Mouse (Mus musculus) cerebellum, adult 9-11 months (tissue): Measurements from ENCODE around the gene Plch2.

ENCODE experiments used
- DNase-seq: peaks from one replicate; pipeline ENCODE4 v3.0.0; 2022

Gene Plch2

DNA sequence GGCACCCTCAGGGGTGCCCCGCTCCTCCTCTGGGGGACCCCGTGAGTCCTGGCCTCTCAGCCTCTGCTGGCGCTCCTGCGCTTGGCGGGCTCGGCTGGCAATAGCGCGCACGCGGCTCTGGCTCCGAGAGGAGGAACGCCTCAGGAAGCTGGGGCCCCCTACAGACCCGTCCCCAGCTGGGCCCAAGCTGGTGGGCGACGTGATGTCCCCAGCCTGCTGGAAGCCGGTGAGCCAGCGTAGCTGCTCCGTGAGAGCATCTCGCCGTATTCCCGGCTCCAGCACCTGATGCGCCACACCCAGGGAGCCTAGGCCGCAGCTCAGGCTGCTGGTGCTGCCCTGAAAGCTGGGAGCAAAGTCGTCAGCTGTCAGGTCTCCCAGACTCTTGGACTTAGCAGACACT is 72.8 kb downstream of the Plch2 start:
- DNase-seq: no peak

DNA sequence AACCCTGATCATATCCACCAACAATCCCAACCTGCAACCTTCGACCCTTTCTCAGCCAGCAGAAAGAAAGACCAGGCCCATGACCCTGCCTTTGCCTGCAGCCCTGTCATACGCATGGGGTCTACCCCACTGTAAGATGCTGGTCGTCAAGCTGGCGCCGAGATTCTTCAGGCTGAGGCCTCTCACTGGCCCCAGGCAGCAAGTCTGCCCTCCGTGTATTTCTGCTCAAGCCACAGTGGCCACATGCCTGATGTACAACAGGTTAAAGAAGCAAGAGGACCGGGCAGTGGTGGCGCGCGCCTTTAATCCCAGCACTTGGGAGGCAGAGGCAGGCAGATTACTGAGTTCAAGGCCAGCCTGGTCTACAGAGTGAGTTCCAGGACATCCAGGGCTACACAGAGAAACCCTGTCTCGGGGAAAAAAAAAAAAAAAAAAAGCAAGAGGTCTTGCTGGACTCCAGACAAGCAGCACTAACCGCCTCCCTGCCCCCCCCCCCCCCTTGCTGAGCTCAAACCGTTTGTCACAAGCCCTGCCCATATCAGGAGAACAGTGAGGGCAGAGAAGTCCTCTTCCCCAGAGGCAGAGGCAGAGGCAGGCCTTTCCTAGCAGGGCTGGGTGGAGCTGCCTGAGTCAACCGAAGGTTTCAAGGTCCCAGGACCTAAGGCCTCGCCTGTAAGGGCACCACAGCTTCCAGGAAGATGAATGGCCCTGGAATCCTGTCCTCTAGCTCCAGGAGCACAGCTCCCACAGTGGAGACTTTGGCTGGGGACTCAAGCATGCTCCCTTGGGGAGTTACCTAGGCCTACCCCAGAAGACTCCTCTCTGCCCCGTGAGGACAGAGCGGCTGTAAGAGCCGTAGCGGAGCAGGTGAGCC is 74.1 kb downstream of the Plch2 start:
- no peak for DNase-seq

GRCm38 (mm10) chr4:154981530-154981929 is 75.1 kb downstream of the Plch2 start:
- DNase-seq: peak; percentile 75

GRCm38 (mm10) chr4:154981076-154981475 is 75.5 kb downstream of the Plch2 start:
- no peak for DNase-seq

DNA sequence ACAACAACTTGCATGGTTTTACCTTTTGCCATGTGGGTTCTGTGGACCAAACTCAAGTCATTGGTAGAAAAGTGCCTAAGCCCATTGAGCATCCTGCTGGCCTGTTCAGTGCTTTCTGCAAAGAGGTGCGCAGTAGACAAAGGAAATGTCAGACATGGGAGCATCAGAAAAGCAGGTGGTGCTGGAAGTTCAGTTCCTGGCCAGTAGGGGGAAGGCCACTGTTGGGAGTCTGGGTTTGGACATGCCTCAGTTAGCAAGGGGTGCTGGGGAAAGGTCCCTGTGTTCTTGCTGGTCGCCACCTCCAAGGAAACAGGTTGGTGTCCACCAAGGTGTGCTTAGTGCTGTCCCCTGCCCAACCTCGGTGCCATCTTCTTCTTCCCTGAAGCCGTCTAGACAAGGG is 76.5 kb downstream of the Plch2 start:
- DNase-seq: no peak

GRCm38 (mm10) chr4:154974163-154974611 is 82.4 kb downstream of the Plch2 start:
- no peak for DNase-seq

DNA sequence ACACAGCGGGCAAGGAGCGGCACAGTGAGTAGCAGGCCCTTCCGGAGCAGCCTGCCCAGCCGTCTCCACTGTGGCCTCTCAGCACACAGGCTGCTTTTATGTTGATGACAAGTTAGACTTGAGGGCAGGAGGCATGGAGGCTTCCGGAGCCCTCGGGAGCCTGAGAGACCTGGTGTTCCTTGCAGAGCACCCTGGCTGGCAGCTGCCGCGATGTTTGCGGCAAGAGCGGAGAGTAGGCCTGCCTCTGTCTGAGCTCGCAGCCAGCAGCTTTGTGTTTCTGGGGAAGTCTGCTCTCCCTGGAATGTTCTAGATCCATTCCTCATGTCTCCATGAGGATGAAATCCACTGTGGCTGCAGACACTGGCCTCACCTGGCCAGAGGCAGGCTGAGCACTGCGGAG is 84.0 kb downstream of the Plch2 start:
- DNase-seq: no peak

DNA sequence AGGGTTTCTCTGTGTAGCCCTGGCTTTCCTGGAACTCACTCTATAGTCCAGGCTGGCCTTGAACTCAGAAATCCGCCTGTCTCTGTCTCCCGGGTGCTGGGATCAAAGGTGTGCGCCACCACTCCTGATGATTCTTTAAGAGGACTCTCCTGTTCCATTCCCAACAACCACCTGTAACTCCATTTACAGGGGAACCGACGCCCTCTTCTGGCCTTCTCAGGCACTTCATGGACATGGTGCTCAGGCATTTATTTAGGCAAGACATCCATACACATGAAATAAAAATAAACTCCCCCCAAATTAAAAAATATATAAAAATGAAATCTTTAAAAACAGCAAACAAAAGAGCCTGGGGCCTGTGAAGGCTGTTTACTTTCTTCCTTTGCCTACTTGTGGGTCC is 89.4 kb downstream of the Plch2 start:
- peak; percentile 70 for DNase-seq

- DNase-seq: no peak
These were observed 90.7 kb downstream of the Plch2 start for GRCm38 (mm10) chr4:154965856-154966255.

GRCm38 (mm10) chr4:154964581-154965235 is 91.9 kb downstream of the Plch2 start:
- no peak for DNase-seq

DNA sequence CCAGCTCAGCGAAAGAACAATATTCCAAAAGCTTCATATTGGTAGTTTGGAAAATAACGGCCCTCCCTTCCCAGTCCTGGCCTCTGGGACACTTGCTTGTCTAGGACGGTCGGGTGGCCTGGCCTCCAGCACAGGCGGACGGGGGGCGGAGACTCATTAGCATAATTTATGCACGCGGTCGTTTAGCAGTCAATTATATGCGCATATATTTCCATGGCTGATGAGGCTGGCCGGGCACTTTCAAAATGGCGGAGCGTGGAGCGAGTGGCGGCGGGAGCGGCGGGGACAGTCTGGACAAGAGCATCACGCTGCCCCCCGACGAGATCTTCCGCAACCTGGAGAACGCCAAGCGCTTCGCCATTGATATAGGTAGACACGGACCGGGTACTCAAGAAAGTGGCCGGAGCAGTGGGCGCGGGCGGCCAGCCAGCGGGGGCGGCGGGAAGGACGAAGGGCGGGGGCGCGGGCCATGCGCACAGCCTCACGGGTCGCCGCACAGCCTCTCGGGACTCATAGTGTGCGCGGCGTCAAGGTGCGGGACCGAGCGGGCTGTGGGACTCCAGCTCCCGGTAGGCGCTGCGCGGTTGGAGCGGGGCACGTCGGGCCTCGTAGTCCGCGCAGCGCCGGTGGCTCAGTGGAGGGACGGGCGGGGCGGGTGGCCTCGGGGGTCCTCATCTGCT is 92.5 kb downstream of the Plch2 start, which contains the start of gene Pank4:
TSS of gene Pank4 (plus strand) at position 223 of the 680 bp plus-strand sequence.
- DNase-seq: peak; percentile 94

GRCm38 (mm10) chr4:154963190-154963836 is 93.3 kb downstream of the Plch2 start:
- peak; percentile 73 for DNase-seq

GRCm38 (mm10) chr4:154962683-154963082 is 93.9 kb downstream of the Plch2 start:
- DNase-seq: peak; percentile 53

DNA sequence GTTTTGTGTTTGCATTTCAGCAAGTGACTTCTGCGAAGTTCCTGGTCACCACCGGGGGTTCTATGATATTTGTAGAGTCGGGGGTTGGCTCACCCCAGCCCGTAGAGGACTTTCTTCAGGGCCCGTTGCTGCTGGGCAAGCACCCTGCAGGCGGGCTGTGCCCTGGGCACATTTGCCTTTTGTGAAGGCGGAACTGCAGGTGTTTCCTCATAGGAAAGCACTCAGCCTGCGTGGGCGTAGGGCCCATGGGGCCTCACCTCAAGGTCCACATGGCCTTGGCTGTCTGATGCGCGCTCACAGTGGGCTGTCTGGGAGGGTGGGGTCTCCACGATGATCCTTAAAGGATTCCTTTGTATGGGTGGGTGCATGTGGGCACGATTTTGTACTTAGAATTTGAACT is 94.7 kb downstream of the Plch2 start:
- peak; percentile 66 for DNase-seq

- DNase-seq: peak; percentile 71
These were observed 95.3 kb downstream of the Plch2 start for GRCm38 (mm10) chr4:154961226-154961738.

DNA sequence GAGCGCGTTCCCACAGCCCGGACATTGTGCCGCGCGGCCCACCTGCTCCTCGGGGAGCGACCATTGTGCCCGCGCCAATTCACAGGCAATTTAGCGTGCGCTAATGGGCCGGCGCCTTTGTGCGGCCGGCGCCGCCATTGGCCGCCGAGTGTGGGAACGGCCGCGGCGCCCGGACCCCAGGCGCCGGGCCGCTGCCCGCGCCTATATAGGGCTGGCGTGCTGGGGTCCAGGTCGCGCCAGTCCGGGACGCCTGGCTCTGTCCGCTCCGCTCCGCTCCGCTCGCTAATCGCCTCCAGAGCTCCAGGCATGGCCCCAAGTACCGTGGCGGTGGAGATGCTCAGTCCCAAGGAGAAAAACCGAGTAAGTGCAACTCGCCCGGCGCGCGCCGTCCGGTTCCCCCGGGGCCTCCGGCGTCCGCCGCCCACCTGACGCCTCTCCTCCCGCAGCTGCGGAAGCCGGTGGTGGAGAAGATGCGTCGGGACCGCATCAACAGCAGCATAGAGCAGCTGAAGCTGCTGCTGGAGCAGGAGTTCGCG is 95.8 kb downstream of the Plch2 start, which contains the start of gene Hes5:
TSS of gene Hes5 (plus strand) at position 234 of the 536 bp plus-strand sequence.
- DNase-seq: no peak

DNA sequence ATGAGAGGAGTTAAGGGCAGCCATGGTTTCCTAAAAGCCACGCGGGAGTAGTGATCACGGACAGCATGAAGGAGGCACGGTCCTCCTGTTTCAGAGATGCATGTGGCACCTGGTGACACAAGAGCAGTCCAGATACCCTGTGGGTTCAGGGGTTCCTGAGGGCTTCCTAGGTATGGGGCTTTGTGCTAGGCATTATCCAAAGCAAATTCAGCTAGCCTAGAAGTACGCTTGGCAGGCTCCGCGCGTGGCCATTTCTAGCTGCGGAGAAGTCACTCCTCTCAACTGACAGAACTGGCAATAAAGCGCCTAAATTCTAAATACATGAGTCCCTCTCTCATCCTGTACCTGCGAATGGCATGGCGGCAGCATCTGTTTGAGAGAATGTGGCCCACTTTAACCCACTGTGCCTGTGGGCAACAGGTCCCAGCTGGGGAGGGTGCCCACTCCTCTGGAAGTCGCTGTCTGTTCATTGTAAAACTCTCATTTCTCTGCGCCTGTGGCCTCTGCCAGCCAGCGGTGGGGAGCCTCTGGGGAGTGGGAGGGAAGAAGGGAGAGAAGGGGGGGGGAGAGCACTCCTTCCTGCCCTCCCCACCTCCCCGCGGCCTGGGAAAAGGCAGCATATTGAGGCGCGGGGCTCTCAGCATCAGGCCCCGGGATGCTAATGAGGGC is 96.4 kb downstream of the Plch2 start:
- peak; percentile 56 for DNase-seq

DNA sequence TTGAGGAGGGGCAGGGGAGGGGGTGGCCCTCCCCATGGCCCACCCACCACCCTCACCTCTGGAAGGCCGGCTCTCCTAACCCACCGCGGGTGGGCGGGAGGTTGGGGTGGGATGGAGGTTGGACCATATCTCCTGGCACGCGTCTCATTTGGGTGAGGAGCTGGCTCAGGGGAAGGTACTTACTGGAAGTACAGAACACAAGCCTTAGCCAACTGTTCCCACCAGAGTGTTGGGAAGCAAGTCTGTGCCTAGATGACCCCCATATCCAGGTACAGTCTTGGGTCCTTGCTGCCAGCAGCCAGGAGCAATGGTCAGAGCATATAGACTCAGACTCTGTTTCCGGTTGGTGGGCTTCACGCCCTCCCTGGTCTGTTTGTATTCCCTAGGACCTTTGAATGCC is 98.0 kb downstream of the Plch2 start:
- peak; percentile 59 for DNase-seq

DNA sequence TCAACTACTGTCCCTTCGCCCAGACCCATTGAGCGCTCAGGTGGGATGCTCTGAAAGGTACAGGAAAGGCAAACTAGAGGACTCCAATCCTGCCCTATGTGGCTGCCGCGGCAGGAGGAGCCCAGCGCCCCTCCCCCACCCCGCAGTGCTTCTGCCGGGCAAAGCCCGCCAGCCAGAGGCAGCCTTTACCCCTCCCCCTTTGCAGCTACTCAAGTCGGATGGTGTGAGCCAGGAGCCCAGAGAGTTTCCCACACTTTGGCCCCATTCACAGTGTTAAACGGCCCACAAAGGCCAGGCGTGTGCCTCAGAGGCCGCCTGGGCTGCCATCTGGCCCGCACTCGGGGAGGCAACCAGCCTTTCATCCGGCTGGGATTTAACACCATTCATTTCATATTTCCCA is 98.4 kb downstream of the Plch2 start:
- peak; percentile 81 for DNase-seq

- peak; percentile 38 for DNase-seq
These were observed 99.1 kb downstream of the Plch2 start for GRCm38 (mm10) chr4:154957289-154957993.

DNA sequence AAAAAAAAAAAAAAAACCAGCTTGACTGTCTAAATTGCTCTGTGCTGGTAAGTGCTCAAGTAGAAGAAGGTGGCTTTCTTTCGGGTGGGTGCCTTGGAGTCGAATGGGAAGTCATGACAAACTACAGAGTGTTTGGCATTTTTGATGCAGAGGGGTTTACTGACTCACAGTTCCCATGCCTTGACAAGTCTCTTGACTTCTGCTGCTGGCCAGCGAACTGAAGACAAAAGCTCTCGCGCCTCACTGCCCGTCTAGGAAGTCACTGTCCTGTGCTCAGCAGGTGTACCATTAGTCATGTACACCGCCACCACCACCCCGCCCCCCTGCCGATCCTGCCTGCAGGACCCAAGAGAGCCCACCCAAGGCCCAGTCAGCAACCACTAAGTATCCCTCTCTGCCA is 100.0 kb downstream of the Plch2 start:
- no peak for DNase-seq
